Mouse (Mus musculus) liver (tissue): ENCODE measurements at regions not wholly inside any gene's neighbourhood (a gene's known extent, or its start where the extent isn't known, plus 50 kb on each side); places are given as distances from the start of the nearest gene placed in this dataset.
A peak's percentile ranks its signal among the peaks of the same experiment; 100 is the strongest.

Source experiments
- DNase-seq: peaks from one replicate; pipeline ENCODE4 v3.0.0-alpha.2; 2020; ENCODE audit warnings: mixed read lengths

DNA sequence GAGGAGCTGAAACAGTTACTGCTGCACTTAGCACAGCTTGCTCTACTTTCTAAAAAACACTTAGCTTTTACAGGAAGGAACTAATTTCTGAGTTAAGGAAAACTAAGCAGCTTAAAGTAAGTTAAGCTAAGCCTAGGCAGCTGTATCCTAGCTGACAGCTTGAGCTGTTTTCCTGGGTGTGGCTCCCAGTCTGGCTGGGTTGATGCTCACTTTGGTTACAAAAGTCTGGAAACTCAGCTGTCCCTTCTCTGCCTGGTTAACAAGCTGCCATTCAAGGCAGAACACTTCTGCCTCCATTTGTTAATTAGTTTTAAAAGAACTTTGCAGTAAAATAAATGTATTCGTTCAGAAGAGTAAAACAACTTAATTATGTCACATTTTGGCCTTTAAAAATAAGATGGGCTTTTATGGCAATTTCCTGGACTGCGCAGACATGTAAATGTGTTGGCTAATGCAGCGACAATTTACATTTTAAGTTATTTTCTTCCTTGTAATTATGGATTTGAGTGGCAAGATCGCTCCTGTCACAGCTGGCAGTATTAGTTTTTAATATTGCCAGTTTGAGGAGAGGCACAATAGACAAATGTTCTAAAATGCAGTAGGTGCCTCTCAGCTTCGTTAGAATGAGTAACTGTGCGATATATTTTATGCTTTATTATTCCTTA is 406.2 kb downstream of the Hace1 start:
- no peak for DNase-seq

DNA sequence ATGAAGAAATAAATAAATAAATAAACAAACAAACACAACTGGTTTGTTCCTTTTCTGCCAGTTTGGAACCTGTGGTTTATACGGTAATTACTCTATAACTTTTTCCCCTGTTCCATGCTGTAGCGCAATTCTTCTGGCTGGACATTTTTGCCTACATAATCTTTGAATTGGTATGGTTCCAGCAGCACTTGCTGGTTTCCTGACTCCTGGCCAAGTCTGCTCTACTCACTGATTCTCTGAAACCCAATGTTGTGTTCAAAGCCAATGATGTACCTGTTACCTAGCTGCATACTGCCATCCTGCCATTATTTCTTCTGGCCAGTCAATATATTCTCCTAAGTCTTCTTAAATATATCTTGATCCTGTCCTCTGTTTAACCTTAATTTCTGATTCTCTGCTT is 408.7 kb downstream of the Hace1 start:
- DNase-seq = no peak

DNA sequence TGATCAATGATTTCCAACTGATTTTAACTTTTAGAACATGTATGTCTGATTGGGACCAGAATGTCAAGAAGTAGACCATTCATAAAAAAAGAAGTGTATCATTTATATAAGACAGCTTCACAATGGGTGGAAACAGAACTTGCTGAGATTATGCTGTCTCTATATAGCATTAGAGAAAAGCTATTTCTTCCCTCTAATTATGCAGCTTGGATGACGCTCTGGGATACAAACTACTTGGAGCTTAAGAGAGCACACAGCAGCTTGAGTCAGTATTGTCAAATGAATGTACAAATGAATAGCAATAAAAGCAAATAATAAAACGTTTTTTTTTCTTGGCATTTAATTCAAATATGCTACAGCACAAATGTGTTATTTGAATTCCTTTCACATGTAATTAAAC is 428.7 kb downstream of the Hace1 start:
- DNase-seq = no peak

DNA sequence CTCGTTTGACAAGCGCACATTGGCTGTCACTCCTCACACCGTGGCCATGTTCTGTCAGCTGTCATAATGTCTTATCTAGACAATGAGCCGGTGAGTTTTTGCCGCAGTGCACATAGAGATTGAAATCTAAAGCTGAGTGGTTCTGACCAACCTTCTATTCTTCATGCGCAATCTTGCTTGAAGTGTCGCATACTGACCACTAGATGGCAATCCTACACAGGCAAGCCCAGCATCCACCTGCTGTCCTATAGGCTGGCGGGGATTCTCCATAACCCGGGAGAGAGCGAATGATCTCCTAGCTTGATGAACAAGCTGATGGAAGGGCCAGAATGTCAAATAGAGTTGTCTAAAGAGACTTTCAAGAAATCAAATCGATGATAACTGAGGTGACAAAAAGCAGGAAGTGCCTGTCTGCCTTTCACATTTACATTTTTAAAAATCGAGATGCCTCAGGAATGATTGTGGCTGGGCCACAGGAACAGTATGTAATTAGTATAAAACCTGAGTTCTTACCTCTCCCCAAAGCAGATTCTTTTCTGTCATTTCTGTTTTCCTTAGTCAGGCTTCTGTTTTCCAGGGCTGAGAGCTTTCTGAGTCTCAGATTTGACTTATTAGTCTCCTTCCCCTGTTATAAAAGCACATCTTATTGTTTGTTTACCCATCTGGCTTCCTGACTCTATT is 434.4 kb downstream of the Hace1 start:
- peak; percentile 12 for DNase-seq

DNA sequence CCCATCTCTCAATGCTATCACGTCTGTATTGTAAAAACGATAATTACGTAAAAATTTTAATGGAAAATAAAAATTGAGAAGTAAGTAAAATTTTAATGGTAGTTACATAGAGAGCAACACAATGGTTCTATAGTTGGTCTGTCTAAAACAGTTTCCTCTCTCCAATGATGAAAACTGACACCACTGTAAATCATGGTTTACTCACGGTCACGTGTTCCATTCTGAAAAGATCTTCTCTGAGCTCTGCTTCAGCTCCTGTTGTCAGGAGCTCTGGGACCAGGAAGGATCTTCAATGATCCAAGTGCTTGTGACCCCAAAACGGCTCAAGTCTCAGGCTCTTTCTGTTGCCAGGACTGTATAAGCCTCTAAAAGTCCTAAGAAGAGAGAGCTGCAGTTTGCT is 435.0 kb downstream of the Hace1 start:
- DNase-seq = no peak

DNA sequence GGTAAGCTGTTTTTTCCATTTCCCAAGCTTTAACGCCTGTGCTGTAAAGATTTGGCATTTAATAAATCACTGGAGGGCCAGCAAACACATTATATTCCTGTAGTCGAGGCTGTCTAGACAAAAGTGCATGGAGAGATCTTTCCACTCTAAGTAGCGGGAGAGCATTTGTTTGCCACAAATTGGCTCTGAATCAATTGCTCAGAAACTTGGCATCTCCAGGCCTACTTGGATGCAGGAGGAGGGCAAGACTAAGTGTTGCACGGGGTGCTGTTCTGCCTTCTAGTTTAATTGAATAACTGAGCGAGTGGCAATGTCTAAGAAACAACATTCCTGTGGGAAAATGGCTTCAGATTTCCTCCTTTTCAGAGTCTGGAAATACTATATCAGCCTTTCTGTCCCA is 438.7 kb downstream of the Hace1 start:
- no peak for DNase-seq

DNA sequence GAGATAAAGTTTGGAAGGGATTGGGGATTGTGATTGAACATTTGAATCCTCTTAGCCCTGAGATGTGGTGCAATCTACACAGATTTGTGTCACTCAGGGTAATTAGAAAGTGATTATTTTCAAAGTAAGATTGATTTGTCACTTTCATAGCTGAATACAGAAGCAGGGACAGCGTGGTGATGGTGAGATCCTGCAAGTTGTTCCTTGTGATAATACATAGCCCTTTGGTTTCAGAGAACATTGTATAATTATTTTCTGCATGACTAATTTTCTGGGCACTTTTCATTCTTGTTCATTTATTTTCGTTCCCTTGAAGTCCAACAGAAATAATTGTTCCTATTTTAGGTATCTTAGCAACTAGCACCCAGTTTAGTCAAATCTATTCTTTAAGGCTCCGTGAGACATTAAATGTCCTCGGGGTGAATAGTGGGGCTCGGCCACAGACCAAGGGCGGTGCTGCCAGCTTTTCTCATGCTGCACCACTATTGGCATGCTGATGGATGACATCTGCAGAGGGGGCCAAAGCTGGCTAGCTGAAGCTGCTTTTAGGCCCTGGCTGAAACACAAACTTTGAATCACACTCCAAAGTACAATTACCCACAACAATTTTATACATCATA is 468.0 kb downstream of the Hace1 start:
- no peak for DNase-seq

DNA sequence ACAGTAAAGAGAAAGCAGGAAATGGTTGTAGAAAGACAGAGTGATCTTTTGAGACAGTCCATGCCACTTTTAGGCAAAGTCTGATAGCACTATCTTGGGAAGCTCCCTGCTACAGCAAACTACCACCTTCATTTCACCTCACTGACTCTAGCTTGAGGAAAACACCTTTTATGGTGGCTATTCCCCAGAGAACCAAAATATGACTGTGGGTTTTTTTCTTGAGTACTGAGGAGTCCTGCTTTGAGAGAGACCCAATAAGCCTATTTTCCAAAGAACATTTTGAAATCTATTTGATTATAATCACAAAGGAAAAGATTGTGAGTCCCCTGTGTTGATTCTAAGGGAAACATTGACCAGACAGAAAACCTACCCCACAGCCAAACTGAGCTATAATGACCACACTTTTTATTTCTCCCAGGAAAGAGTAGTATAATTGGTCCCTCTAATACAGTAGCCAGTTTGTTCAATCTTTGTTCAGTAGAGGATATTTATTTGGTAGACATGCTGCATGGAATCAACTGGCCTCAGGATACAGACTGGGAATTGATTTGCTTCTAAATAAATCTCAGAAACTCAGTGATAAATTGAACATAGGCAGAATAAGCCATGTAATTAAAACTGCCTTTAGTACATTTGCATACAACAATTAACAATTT is 468.6 kb downstream of the Hace1 start:
- no peak for DNase-seq

DNA sequence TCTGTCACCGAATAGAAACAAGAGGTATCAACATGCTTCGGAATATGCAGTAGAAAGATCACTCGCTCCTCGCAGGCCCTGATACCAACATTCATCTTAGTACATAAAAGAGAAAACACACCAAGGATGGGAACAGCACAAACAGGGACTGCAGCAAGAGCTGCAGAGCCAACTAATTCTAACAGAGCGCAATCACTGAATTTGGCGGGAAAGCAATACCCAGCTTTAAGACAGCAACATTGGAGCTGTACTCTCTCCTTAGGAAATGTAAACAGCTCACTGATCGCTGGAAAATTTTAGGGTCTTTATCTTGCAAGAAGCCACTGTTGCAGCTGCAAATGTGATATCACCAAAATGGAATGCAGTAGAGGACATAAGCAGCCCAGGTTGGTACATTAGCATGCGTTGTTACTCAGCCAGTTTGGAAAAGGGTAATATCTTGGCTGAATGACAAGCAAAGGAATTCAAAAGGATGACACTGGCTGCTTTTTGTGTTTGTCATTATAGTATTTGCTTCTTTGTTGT is 469.3 kb downstream of the Hace1 start:
- DNase-seq = no peak

DNA sequence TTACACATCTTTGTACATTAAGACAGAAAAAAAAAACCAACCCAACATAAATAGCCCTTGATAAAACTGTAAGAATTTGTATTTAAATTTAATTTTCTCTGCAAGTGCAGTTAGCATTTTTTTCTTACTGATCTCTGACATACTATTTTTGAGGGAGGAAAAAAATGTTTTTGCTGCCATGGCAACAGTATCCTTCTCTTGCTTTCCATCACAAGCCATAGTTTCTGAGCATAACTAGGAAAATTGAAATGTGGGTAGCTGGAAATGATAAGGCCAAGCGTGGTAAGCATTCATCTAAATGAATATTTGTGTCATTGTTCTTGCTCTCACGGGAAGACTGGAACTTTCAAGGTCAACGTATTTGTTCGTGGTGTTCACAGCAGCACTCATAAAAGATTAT is 470.0 kb downstream of the Hace1 start:
- no peak for DNase-seq

DNA sequence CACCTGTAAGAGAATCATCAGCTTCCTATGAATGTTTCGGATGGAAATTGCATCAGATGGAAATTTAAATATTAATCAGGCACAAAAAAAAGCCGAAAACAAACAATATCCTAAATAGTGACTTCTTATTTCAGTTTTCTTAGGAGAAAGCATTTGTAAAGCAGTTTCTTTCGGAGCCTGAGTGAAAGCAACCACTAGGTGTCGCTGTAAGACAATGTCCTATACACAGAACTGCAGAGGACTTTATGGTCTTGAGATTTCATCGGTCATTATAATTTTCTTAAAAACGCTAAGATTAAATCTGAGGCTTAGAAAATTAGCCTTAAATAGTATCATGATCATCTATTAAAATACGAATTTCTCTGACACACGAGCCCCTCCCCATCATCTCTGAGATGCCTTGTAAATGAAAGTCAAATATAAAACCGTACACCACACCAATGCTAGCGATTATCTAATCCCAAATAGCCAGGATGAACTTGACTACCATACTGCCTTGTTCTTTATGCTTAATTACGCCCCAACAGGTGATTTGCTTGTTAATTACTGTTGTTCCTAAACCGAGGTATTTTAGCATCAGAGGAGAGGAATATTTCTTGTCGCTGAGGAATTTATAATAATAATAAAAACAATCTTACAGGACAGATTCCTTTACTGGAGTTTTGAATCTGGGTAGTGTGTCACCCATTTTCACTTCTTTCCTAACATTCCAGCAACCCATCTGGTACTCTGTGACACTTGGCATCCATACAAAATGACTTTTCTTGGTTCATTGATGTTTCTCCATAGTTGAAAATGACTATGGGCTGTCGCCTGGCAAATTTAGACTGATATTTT is 480.0 kb downstream of the Hace1 start:
- DNase-seq = peak; percentile 39

DNA sequence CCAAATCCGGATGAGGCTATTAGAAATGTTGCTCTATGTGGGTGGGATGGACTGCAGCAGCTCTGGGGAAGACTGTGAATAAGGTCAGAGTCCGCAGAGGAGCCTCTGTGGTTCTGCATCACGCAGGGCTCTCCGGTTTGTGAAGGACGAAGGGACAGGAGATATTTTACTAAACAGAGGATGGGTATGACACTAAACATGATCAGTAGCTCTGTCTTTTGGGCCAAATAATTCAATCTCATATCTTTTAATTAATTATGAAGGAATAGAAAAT is 480.5 kb downstream of the Hace1 start:
- DNase-seq = no peak

DNA sequence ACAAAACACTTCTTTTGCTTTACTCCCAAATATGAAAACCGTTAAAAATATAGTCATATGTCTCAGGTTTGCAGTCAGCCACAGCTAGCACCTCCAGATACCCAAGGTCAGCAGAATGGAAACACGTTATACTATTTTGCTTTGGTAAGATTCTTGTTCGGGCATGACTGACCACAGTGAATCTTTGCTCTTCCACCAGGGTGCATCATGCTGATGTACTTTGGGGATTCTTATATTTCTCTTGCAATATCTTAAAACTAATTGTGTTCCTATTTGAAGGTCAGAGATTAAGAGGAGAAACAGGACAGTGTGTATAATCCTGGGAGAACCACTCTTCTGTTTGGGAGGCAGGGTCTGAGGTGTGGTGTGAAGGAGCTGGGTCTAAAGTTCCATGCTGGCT is 481.7 kb downstream of the Hace1 start:
- no peak for DNase-seq

DNA sequence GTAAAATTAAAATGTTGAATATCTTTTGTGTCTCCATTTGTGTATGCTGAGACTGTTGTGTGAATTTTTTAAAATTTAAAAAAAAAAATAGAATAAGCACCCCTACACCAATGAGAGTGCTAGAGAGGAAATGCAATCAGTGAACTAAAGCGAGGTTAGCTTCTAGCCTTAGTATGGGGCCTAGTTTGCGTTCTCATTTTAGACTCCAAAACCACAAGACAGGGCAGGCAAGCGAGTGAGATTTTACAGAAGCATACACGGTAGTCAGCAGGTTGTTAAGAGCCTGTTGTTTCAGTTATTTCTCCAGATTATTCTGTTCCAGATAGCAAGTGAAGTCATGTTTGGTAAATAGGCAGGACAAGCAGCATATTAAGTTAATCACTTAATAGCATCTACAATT is 486.2 kb downstream of the Hace1 start:
- no peak for DNase-seq

DNA sequence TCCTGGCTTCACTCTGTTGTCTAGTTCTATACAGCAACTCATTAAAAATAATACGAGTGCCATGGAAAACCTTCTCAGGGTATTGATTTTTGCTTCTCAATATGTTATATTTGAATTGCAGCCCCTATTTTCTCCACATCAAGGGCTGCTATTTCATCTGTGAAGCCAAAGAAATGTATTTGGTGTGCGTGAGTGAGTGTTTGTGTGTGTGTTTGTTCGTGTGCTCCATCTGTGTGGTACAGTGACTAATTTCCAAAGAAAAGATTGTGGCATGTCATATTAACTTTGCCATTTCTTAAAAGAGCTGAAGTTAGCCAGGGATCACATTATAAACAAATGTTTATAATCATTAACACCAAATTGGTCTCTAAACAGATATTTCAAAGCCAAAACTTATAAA is 493.1 kb downstream of the Hace1 start:
- DNase-seq = no peak

DNA sequence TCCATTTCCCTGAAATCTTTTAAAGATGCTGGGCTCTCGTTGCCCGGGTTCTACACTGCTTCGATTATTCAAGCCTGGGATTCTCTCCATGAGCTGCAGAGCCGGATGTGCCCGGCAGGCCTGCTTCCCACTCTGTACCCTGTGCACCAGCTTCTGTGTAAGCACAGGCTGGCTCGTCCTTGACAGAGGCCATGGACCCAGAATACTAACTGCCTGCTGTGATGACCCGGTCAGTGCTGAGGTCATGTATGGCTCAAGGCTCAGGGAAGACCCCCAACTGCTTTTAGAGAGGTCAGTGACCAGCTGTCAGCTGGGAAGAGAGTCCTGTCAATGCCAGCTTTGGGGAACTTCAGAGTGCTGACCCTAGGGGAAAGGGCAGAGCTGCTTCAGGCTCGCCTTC is 493.6 kb downstream of the Hace1 start:
- no peak for DNase-seq

DNA sequence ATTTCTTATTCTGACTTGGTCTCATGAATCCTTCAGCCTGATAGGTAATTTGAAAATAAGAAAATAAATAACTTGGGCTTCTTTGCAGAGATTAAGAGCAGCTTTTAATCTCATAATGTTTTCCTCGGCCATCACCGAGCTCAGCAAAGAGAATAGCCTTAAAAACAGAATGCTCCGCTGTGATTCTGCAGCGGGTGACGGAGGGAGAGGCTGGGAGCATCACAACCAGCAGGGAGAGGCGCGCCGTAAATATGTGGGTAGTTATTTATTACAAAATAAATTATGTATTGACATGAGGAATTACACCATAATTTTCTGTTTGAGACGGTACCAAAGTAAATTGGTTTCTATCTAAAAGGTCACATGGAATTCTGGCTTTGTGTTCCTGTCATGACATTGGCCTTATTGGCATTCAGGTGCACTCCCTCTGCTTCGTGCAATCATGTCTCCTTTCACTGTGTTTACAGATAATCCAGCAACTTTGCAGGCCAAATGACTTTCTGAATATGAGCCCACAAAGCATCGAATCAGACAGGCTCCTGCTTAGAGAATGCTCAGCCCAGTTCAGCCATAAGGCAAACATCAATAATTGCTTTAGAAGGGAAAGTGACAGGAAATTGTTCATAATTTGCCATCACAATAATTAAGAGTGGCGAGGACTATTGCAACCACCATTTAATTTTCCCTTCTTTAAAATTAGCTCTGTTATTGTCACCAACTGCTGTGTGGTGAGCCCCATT is 494.4 kb downstream of the Hace1 start:
- no peak for DNase-seq

DNA sequence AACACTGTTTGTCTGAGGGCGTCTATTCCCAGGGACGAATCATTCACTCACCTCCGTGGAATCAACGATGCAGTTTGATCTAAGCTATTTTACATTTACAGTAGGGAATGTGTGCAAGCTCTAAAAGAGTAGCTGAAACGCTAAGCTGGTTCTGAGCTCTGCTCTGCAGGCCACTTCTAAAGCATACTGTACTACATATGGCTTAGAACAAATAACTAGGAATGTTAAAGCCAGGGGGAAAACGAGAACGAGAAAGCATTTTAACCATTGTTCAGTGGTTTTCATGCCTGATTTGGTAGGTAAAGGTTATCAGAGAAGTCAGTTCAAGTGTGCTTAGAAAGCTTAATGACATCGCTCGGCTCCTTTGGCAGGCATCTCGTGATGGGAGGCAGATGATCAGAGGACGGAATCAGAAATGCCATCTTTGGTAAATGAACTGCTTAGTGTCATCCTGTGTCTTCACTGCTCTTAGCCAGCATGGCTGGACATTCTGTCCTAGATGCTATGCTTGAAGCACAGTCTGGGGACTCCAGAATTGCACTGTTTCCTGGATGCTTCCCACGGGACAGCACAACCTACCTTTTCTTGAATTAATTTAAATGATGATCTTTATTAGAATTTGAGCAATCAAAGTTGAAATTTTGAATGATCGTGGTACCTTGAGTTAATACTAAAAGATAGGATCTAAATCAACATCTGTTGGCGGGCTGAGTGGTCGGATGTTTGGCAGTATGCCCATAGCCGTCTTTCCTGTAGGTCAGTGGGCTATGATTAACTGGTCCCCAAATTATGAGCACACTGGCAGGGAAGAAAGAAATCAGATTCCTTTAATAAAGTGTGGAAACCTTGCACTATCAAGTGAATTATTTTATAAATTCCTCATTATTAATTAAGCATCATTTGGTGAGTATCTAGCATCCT is 495.2 kb downstream of the Hace1 start:
- DNase-seq = no peak

DNA sequence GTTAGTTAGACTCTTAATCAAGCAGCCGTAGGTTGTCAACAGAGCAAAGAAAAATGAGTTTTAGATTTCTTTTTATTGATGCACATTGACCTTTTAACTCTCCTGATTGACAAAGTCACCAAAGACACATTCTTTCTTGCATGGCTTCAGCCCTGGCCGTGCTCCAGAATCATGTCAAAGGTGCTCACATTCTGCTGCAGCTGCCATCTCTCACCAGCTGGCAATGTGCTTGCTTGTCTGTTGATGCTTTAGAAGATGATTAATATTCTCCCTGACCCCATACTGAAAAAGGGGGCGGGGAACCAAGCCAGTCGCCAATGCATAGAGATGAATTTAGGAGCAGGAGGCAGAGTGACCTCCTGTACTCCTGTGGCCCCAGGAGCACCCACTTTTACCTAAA is 510.1 kb downstream of the Hace1 start:
- DNase-seq = no peak

DNA sequence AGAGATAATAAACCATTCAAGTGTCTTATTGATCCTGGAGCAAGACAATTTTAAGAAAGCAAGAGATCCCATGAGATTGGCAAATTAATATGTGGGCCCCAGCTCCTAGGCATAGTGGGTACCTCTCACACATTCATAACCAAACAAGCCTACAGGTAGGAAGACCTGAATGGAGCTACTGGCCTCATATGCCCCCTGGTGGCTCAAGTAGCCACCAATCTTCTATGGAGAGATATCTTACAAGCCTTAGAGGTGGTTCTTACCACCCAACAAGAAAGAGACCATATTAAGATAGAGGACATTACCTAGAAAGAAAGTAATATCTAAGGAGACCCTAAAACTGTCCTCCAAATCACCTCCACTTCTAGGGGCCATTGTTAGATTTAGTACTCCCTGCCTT is 523.2 kb downstream of the Hace1 start:
- no peak for DNase-seq

DNA sequence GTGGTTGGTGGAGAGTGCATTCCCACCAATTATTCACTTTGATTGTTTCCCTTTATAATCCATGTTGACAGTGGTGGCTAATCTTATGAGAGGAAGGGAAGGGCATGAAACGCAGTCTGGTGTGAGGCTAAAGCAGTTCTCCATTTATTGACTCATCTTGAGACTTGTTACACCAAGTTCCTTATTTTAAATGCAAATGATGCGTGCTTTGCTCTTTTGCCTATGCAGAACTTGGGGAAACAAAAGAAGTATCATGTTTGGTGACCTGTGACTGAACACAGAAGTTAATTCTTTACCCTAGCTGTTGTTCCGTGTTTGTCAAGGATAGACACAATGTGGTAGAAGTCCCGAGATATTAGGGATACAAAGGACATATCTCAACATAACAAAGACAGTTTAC is 531.2 kb downstream of the Hace1 start:
- DNase-seq = no peak
